Mouse (Mus musculus) kidney, adult 2 months (tissue): ENCODE measurements around the gene Ripk1.

ENCODE experiments used
- CTCF ChIP-seq: fragments of 200-500 bp; conservative IDR thresholded peaks from 2 replicates; pipeline ENCODE4 v1.5.1; 2011; ENCODE audit warnings: low read depth, mild to moderate bottlenecking, control low read depth, low read length, moderate library complexity, mixed read lengths; ENCODE audit not compliant: insufficient read depth, insufficient read length
- POLR2A ChIP-seq: fragments of 200-500 bp; IDR thresholded peaks from one replicate; pipeline ENCODE4 v1.6.1; 2011; ENCODE audit warnings: low read depth, low read length, control low read depth

DNA sequence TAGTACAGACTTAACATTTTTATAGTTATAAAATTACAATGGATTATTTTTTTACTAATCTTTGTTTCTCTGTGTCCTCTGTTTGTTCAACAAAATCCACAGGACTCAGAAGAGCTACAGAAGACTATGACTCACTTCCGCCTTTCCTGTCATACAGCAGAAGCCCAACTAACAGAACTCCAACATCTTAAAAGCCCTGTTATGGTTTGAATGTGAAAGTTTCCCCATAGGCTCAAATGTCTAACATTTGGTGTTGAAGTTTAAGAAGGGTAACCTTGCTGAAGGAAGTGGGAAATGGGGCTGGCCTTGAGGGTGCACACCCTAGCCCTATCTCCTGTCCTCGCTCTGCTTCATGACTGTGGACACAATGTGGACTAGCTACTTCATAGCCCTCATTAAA is 42.4 kb upstream of the Ripk1 start:
- TF ChIP-seq CTCF (no peak), POLR2A (no peak)
